Mouse (Mus musculus) CD4-positive naive resting alpha-beta T cell, adult 57 days (primary cell): ENCODE results near the gene Aar2. TPM values are rescaled to one million over a fixed set of nuclear protein-coding genes. Genes with fewer than 3 reads are reported as not detected.

Experiments
- total RNA-seq: library from RNA; stranded (reverse); gene quantifications from one replicate; pipeline ENCODE4 v1.2.4, GENCODE M21; 2023

Aar2 gene
- 36.7 TPM for total RNA-seq

GRCm38 (mm10) chr2:156547123-156547891, at the start of gene Aar2:
Aar2 (plus strand) TSS chr2:156547584.

DNA sequence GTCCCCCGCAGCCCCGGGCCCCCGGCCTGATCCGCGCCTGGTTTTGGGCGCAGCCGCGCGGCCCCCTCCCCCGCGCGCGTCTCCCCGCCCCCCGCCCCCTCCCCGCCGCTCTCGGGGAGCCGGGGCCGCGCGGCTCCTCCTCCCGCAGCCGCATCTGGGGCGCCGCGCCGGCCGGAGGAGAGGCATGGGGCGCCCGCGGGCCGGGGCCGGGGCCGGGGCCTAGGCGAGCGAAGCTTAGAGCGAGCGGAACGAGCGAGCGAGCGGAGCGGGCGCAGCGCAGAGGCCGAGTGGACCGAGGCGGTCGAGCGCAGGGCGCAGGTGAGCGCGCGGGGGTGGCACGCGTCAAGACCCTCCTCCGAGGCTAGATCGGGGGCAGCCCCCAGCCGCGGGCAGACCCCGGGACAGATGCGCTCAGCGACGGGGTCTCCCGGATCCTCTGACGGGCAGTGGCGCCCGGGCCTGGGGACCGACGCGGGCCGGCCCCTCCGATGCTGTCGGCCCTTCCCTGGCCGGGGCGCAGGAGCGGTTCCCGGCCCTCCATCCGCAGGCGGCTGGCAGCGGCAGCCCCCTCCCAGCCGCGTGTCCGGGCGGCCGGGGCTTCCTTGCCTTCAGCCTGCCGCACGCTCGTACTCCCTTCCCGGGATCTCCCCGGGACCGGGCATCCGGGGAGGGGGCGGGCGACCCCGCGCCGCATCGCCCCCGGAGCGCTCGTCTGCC, 66.3 kb downstream of the Aar2 start, which contains the start of gene Dlgap4:
TSS of gene Dlgap4 (plus strand) at position 165 of the 717 bp plus-strand sequence.

Other genes with a start within 250 kb of the Aar2 start
- 6.3 TPM for gene Cnbd2, start 235.3 kb upstream of the Aar2 start, total RNA-seq
- 109 TPM for gene Scand1, start 234.9 kb upstream of the Aar2 start, total RNA-seq
- gene Epb41l1, start 126.7 kb upstream of the Aar2 start, total RNA-seq: 11.5 TPM
- 81.9 TPM for gene Dlgap4, start 66.1 kb downstream of the Aar2 start, total RNA-seq
- 2.3 TPM for gene Myl9, start 227.8 kb downstream of the Aar2 start, total RNA-seq